Mouse (Mus musculus): Measurements from ENCODE around the gene Prkar1a.

DNA sequence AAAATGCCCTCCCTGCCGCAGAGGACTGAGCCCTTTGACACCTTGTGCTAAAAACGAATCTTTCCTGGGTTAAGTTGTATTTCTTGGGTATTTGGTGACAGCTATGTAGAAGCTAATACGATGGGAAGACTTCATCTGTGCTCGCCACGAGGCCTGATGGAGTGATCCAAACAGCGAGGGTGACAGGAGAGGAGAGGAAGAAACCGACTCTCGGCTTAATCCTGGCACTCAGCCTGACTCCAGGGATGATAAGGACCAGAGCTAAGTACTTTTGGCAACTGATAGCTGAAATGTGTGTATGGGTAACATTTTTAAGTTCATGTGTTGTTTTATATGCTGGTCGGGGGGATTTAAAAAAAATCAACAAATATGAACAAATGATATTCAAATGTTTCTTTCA, 31.7 kb downstream of the Prkar1a start:
- TF ChIP-seq POLR2A (IDR thresholded peaks at IDR 0.05; ENCODE audit: insufficient read length, low read depth) = no peak
- no peak for TF ChIP-seq POLR2AphosphoS2 (IDR thresholded peaks at IDR 0.05; ENCODE audit: insufficient read length, low read depth)
- TF ChIP-seq MAX (IDR thresholded peaks at IDR 0.05; ENCODE audit: low read depth) = no peak
- no peak for TF ChIP-seq TCF12 (IDR thresholded peaks at IDR 0.05; ENCODE audit: insufficient read depth, poor library complexity, severe bottlenecking)
- no peak for TF ChIP-seq CEBPB (IDR thresholded peaks at IDR 0.05; ENCODE audit: insufficient read depth, poor library complexity, severe bottlenecking)
